Mouse (Mus musculus): ENCODE measurements around the gene Col4a4.

The Col4a4 gene

GRCm38 (mm10) chr1:82414434-82415045, 172.1 kb downstream of the Col4a4 start:
- DNase-seq (ENCODE audit: low spot score in 2 of 2): no peak

GRCm38 (mm10) chr1:82412085-82412484, 174.6 kb downstream of the Col4a4 start:
- no peak for DNase-seq (ENCODE audit: low spot score in 2 of 2)

GRCm38 (mm10) chr1:82411521-82411920, 175.1 kb downstream of the Col4a4 start:
- no peak for DNase-seq (ENCODE audit: low spot score in 2 of 2)

- DNase-seq (ENCODE audit: low spot score in 2 of 2): no peak
These were observed 176.1 kb downstream of the Col4a4 start for GRCm38 (mm10) chr1:82410548-82410947.

- no peak for DNase-seq (ENCODE audit: low spot score in 2 of 2)
These were observed 177.4 kb downstream of the Col4a4 start for GRCm38 (mm10) chr1:82409271-82409670.

- no peak for DNase-seq (ENCODE audit: low spot score in 2 of 2)
These were observed 178.9 kb downstream of the Col4a4 start for GRCm38 (mm10) chr1:82407786-82408185.
